Mouse (Mus musculus) thymus, postnatal 25 days (tissue): ENCODE results near the gene Olfr844.

Experiments
- DNase-seq: peaks from one replicate; pipeline ENCODE4 v3.0.0; 2022

The Olfr844 gene

GRCm38 (mm10) chr9:19316047-19316446 lies at the start of gene Olfr844:
Gene Olfr844 (plus strand): TSS chr9:19316347.
- DNase-seq: no peak

GRCm38 (mm10) chr9:19336157-19336556 lies 20.0 kb downstream of the Olfr844 start, which contains the start of gene Olfr845:
Gene Olfr845 (plus strand): TSS chr9:19336457.
- no peak for DNase-seq

GRCm38 (mm10) chr9:19363905-19364304 lies 47.8 kb downstream of the Olfr844 start, which contains the start of gene Olfr846:
Gene Olfr846 (minus strand): TSS chr9:19364005.
- no peak for DNase-seq
